In the genomic region with DNA sequence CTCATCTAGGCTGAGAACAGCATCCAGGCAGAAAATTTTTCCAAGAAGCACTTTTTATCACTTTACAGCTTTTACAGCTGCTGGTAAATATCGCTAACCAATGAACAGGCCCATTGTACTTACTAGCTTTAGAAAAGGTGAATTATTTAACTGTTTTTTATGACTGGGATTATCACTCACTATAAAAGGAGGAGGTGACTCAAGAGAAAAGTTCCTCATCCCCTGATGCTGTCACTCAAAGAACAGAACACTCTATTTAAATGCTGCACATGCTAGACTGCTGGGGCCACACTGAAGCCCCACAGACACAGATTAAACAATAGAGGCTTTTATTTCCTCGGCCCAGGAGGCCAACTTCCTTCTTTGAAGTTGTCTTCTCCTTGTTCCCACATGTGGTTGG, we compare ENCODE assay signal across 23 mouse cellular contexts.
DNase-seq lines count a peak whose midpoint lies in the region; ATAC-seq and TF ChIP-seq lines count a peak whose summit lies in the region.
"Had no signal": no experiment of that assay in that cellular context is flagged by ENCODE, and none has a peak within 500 bp of the region (broad histone marks: within the 10 kb centered on the region; RNA-seq: fewer than 3 reads in every experiment).

No protein-coding gene starts in this region.

- no peaks in the 10 kb centered on the region for H3K27me3 ChIP-seq in forebrain, embryonic 13.5 days
- no peaks in the 10 kb centered on the region for H3K27me3 ChIP-seq in forebrain, embryonic 12.5 days
- H3K27me3 ChIP-seq in C2C12 (ENCODE audit: control insufficient read depth, insufficient read depth, insufficient read length): no peaks in the 10 kb centered on the region
- H3K27me3 ChIP-seq in limb, embryonic 10.5 days (ENCODE audit: low read depth, poor library complexity, severe bottlenecking): no peaks in the 10 kb centered on the region
- H3K27me3 ChIP-seq: CH12.LX had no signal

- no peaks in the 10 kb centered on the region for H3K79me3 ChIP-seq in C2C12 (ENCODE audit: low read depth)

- no peak for DNase-seq in limb, embryonic 10.5 days (ENCODE audit: low spot score)
- DNase-seq in adrenal gland, postnatal 36 days: no peak
- no peak for DNase-seq in Muller cell, postnatal 12 days (ENCODE audit: inconsistent ontology term)
- DNase-seq: cerebellum, adult 11-12 months; cerebellum, postnatal 14 days; gastrocnemius, postnatal 10 days; heart, postnatal 4 days; kidney, postnatal 4 days; layer of hippocampus, adult 9-11 months; lung, postnatal 4 days; spleen, adult 18-20 months; thymus, adult 2 months; thymus, postnatal 4 days had no signal

- no peak for ATAC-seq in forebrain, embryonic 13.5 days
- ATAC-seq in forebrain, embryonic 12.5 days (ENCODE audit: low FRiP score): no peak
- no peak for ATAC-seq in megakaryocyte progenitor cell, adult 5-6 weeks (replicated peaks; ENCODE audit: poor library complexity)
- ATAC-seq: forebrain, embryonic 14.5 days; inflammation-experienced regulatory T-cells, adult 6 months had no signal

- H3K9me3 ChIP-seq in forebrain, embryonic 13.5 days (replicated peaks): no peaks in the 10 kb centered on the region
- no peaks in the 10 kb centered on the region for H3K9me3 ChIP-seq in forebrain, embryonic 12.5 days
- H3K9me3 ChIP-seq in limb, embryonic 10.5 days (replicated peaks): no peaks in the 10 kb centered on the region
- H3K9me3 ChIP-seq: midbrain, embryonic 10.5 days had no signal

- WGBS in forebrain, embryonic 13.5 days: 45% methylated on average over 2 of the region's 2 CpGs
- WGBS in forebrain, embryonic 12.5 days: 42% methylated on average over 2 of the region's 2 CpGs
- WGBS in limb, embryonic 10.5 days: 66% methylated on average over 2 of the region's 2 CpGs

- H3K4me3 ChIP-seq in forebrain, embryonic 13.5 days: no peak overlapping the region
- no peak overlapping the region for H3K4me3 ChIP-seq in forebrain, embryonic 12.5 days (replicated peaks)
- no peak overlapping the region for H3K4me3 ChIP-seq in C2C12 (ENCODE audit: insufficient read depth, poor library complexity, severe bottlenecking)
- H3K4me3 ChIP-seq in bone marrow macrophage, adult 2 months (ENCODE audit: insufficient read depth, low read length): no peak overlapping the region
- no peak overlapping the region for H3K4me3 ChIP-seq in limb, embryonic 10.5 days
- H3K4me3 ChIP-seq: midbrain, embryonic 10.5 days had no signal

- peaks cover 33% of the 10 kb centered on the region for H3K4me1 ChIP-seq in forebrain, embryonic 13.5 days
- peaks cover 27% of the 10 kb centered on the region for H3K4me1 ChIP-seq in forebrain, embryonic 12.5 days
- peaks cover 91% of the 10 kb centered on the region for H3K4me1 ChIP-seq in bone marrow macrophage, adult 2 months (ENCODE audit: control insufficient read depth, insufficient read depth, low read length)
- H3K4me1 ChIP-seq in limb, embryonic 10.5 days: peaks cover 45% of the 10 kb centered on the region

- H3K36me3 ChIP-seq in forebrain, embryonic 13.5 days (ENCODE audit: poor library complexity, severe bottlenecking): no peaks in the 10 kb centered on the region
- no peaks in the 10 kb centered on the region for H3K36me3 ChIP-seq in forebrain, embryonic 12.5 days (replicated peaks)
- peaks cover 22% of the 10 kb centered on the region for H3K36me3 ChIP-seq in C2C12 (ENCODE audit: control insufficient read depth, insufficient read depth)
- H3K36me3 ChIP-seq in limb, embryonic 10.5 days: peaks cover 70% of the 10 kb centered on the region
- H3K36me3 ChIP-seq: midbrain, embryonic 10.5 days had no signal

- H3K9ac ChIP-seq in forebrain, embryonic 13.5 days: no peak overlapping the region
- H3K9ac ChIP-seq in forebrain, embryonic 12.5 days: no peak overlapping the region
- H3K9ac ChIP-seq: hindbrain, embryonic 14.5 days had no signal

- TF ChIP-seq CTCF in C2C12 (IDR thresholded peaks at IDR 0.05; ENCODE audit: control insufficient read depth, insufficient read depth, insufficient read length): no peak
- TF ChIP-seq CTCF in bone marrow macrophage, adult 2 months (IDR thresholded peaks at IDR 0.05; ENCODE audit: low read depth, low read length): no peak

- peak overlapping the region; percentile 17; the same call in 1 of the 2 replicates for H3K27ac ChIP-seq in forebrain, embryonic 13.5 days
- no peak overlapping the region for H3K27ac ChIP-seq in forebrain, embryonic 12.5 days
- H3K27ac ChIP-seq in bone marrow macrophage, adult 2 months (ENCODE audit: insufficient read depth, low read depth, low read length): peak overlapping the region; percentile 21; the same call in 1 of the 2 replicates
- H3K27ac ChIP-seq in limb, embryonic 10.5 days: peak overlapping the region; percentile 47; the same call in 1 of the 2 replicates
- H3K27ac ChIP-seq: hindbrain, embryonic 14.5 days; midbrain, embryonic 10.5 days had no signal

- no peak overlapping the region for H3ac ChIP-seq in C2C12 (ENCODE audit: control insufficient read depth, insufficient read length, low read depth)

- H3K79me2 ChIP-seq in C2C12 (ENCODE audit: control insufficient read depth, insufficient read depth): peaks cover 53% of the 10 kb centered on the region

- no peak overlapping the region for H3K4me2 ChIP-seq in forebrain, embryonic 13.5 days
- no peak overlapping the region for H3K4me2 ChIP-seq in forebrain, embryonic 12.5 days
- H3K4me2 ChIP-seq: hindbrain, embryonic 14.5 days had no signal

- TF ChIP-seq POLR2A in bone marrow macrophage, adult 2 months (IDR thresholded peaks at IDR 0.05; ENCODE audit: borderline replicate concordance, low read depth, low read length): no peak

TF ChIP-seq in C2C12, 6 proteins besides CTCF, POLR2A, EP300 and RAD21:
- TF ChIP-seq USF1 (IDR thresholded peaks at IDR 0.05; ENCODE audit: low read depth): no peak
- no peak for TF ChIP-seq MYOG (IDR thresholded peaks at IDR 0.05; ENCODE audit: control insufficient read depth, extremely low read depth, insufficient read length)
- no peak for TF ChIP-seq MAX (IDR thresholded peaks at IDR 0.05)
- TF ChIP-seq MYOD1 (IDR thresholded peaks at IDR 0.05; ENCODE audit: control insufficient read depth, insufficient read length, low read depth): peak; percentile 56
